Mouse (Mus musculus) lung, postnatal 0 days (tissue): Measurements from ENCODE around the gene Nexn.

Experiments
- CTCF ChIP-seq: IDR thresholded peaks from 2 replicates; pipeline ENCODE4 v1.5.1; 2016; ENCODE audit warnings: antibody characterized with exemption, mild to moderate bottlenecking
- EP300 ChIP-seq: IDR thresholded peaks from 2 replicates; pipeline ENCODE4 v1.6.1; 2016; ENCODE audit warnings: antibody characterized with exemption, mild to moderate bottlenecking, control low read depth

DNA sequence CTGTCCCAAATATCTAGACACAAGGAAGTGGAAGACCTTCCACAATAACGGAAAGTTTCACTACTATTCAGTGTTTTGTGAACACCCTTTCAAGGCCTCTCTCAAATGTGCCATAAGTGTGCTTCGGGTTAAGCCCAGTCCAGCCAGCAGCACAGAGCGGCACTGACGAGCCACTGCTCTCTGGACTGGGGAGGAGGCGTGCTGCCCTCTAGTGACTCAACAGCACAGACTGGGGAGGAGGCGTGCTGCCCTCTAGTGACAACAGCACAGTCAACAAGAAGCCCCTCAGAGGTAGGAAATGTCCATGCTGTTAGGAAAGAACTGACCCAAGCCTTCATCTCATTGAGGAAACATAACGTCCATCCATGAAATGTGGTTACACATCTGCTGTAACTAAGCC lies 49.5 kb upstream of the Nexn start:
- peak; percentile 100 for TF ChIP-seq CTCF
- no peak for TF ChIP-seq EP300
